Comparison of ENCODE assay signal across 32 mouse cellular contexts in genomic region chr1:65926294-65926693, GRCm38 (mm10). TPM values are rescaled to one million over a fixed set of nuclear protein-coding genes. Genes with fewer than 3 reads are reported as not detected.
DNase-seq lines count a peak whose midpoint lies in the region; ATAC-seq lines count a peak whose summit lies in the region.
"Had no signal": no experiment of that assay in that cellular context is flagged by ENCODE, and none has a peak within 500 bp of the region (broad histone marks: within the 10 kb centered on the region; RNA-seq: fewer than 3 reads in every experiment).

Gene Crygf (plus strand): TSS chr1:65926520.

- peak; percentile 54 for ATAC-seq in kidney, embryonic 14.5 days (ENCODE audit: low FRiP score, low TSS enrichment)
- ATAC-seq in midbrain, embryonic 11.5 days (ENCODE audit: low FRiP score): 0 out of 2 replicates have a peak, but pooled peaks have one; percentile 24
- ATAC-seq in midbrain, embryonic 14.5 days (ENCODE audit: low FRiP score, low TSS enrichment): no peak
- ATAC-seq in forebrain, embryonic 15.5 days (replicated peaks): peak; percentile 53; the same call in 1 of the 2 replicates

- intact Hi-C loops in left cerebral cortex, postnatal 36 days (cut with DNase I): no loop called here

- H3K4me3 ChIP-seq in kidney, embryonic 14.5 days (ENCODE audit: low read length): no peak within 1 kb of the TSS
- no peak within 1 kb of the TSS for H3K4me3 ChIP-seq in midbrain, embryonic 11.5 days (ENCODE audit: low read depth, low read length)
- H3K4me3 ChIP-seq in midbrain, embryonic 14.5 days (replicated peaks; ENCODE audit: low read depth, low read length): no peak within 1 kb of the TSS
- H3K4me3 ChIP-seq in forebrain, embryonic 15.5 days: no peak within 1 kb of the TSS
- H3K4me3 ChIP-seq: embryonic facial prominence, embryonic 12.5 days; erythroblast, embryonic 14.5 days; gastrocnemius, adult 2 months; heart, embryonic 15.5 days; hindbrain, embryonic 15.5 days; layer of hippocampus, adult 2 months had no signal

- H3K4me2 ChIP-seq in kidney, embryonic 14.5 days (replicated peaks; ENCODE audit: low read depth, low read length): no peak within 1 kb of the TSS
- no peak within 1 kb of the TSS for H3K4me2 ChIP-seq in midbrain, embryonic 11.5 days
- H3K4me2 ChIP-seq in midbrain, embryonic 14.5 days (ENCODE audit: low read length): no peak within 1 kb of the TSS
- no peak within 1 kb of the TSS for H3K4me2 ChIP-seq in forebrain, embryonic 15.5 days (replicated peaks)
- H3K4me2 ChIP-seq: embryonic facial prominence, embryonic 12.5 days; heart, embryonic 15.5 days; hindbrain, embryonic 15.5 days had no signal

- no peak within 1 kb of the TSS for H3K27ac ChIP-seq in kidney, embryonic 14.5 days (ENCODE audit: low read depth, low read length)
- H3K27ac ChIP-seq in midbrain, embryonic 11.5 days (ENCODE audit: low read depth, low read length): no peak within 1 kb of the TSS
- no peak within 1 kb of the TSS for H3K27ac ChIP-seq in midbrain, embryonic 14.5 days (replicated peaks; ENCODE audit: low read depth, low read length)
- H3K27ac ChIP-seq in forebrain, embryonic 15.5 days (replicated peaks): no peak within 1 kb of the TSS
- H3K27ac ChIP-seq: embryonic facial prominence, embryonic 12.5 days; gastrocnemius, adult 2 months; heart, embryonic 15.5 days; hindbrain, embryonic 15.5 days; layer of hippocampus, adult 2 months; stomach, postnatal 0 days had no signal

- WGBS in kidney, embryonic 14.5 days: 66% methylated on average over 4 of the region's 4 CpGs
- 70% methylated on average over 4 of the region's 4 CpGs for WGBS in midbrain, embryonic 11.5 days
- WGBS in midbrain, embryonic 14.5 days: 75% methylated on average over 4 of the region's 4 CpGs
- WGBS in forebrain, embryonic 15.5 days: 51% methylated on average over 4 of the region's 4 CpGs

- H3K36me3 ChIP-seq in kidney, embryonic 14.5 days (ENCODE audit: control insufficient read depth, insufficient read depth, low read length): no peaks in the 10 kb centered on the region
- no peaks in the 10 kb centered on the region for H3K36me3 ChIP-seq in midbrain, embryonic 11.5 days (ENCODE audit: control insufficient read depth, insufficient read depth, low read length)
- no peaks in the 10 kb centered on the region for H3K36me3 ChIP-seq in midbrain, embryonic 14.5 days (ENCODE audit: control insufficient read depth, insufficient read depth, low read length)
- H3K36me3 ChIP-seq in forebrain, embryonic 15.5 days: no peaks in the 10 kb centered on the region
- H3K36me3 ChIP-seq: embryonic facial prominence, embryonic 12.5 days; heart, embryonic 15.5 days; hindbrain, embryonic 15.5 days had no signal

- no peaks in the 10 kb centered on the region for H3K27me3 ChIP-seq in kidney, embryonic 14.5 days (ENCODE audit: control insufficient read depth, insufficient read depth, low read length)
- no peaks in the 10 kb centered on the region for H3K27me3 ChIP-seq in midbrain, embryonic 11.5 days (ENCODE audit: control insufficient read depth, insufficient read depth, low read length)
- H3K27me3 ChIP-seq in midbrain, embryonic 14.5 days (ENCODE audit: control insufficient read depth, insufficient read depth, low read length): no peaks in the 10 kb centered on the region
- no peaks in the 10 kb centered on the region for H3K27me3 ChIP-seq in forebrain, embryonic 15.5 days
- H3K27me3 ChIP-seq: embryonic facial prominence, embryonic 12.5 days; heart, embryonic 15.5 days; hindbrain, embryonic 15.5 days had no signal

- DNase-seq in embryo, embryonic 10.5 days (ENCODE audit: low spot score): peak; percentile 4
- DNase-seq in embryo, embryonic 11 days: no peak
- no peak for DNase-seq in kidney, postnatal 36 days
- no peak for DNase-seq in midbrain, embryonic 11.5 days (ENCODE audit: low spot score, missing footprints)
- DNase-seq in midbrain, embryonic 14.5 days: no peak
- no peak for DNase-seq in left cerebral cortex, postnatal 36 days (ENCODE audit: low spot score in 2 of 2)
- DNase-seq: adrenal gland, postnatal 14 days; cerebellum, adult 8-10 months; gastrocnemius, adult 2 months; heart, postnatal 36 days; kidney, postnatal 14 days; lung, postnatal 14 days; right cerebral cortex, postnatal 14 days; thymus, adult 2 months had no signal

- H3K9ac ChIP-seq in kidney, embryonic 14.5 days (ENCODE audit: low read depth, low read length): no peak within 1 kb of the TSS
- H3K9ac ChIP-seq in midbrain, embryonic 11.5 days (ENCODE audit: low read length): no peak within 1 kb of the TSS
- H3K9ac ChIP-seq in midbrain, embryonic 14.5 days (replicated peaks; ENCODE audit: low read length): no peak within 1 kb of the TSS
- H3K9ac ChIP-seq in forebrain, embryonic 15.5 days (replicated peaks): no peak within 1 kb of the TSS
- H3K9ac ChIP-seq: embryonic facial prominence, embryonic 12.5 days; heart, embryonic 15.5 days; hindbrain, embryonic 15.5 days had no signal

- H3K9me3 ChIP-seq in kidney, embryonic 14.5 days (ENCODE audit: control insufficient read depth, low read length): no peaks in the 10 kb centered on the region
- no peaks in the 10 kb centered on the region for H3K9me3 ChIP-seq in midbrain, embryonic 11.5 days (ENCODE audit: control insufficient read depth, low read length)
- H3K9me3 ChIP-seq in midbrain, embryonic 14.5 days (ENCODE audit: control insufficient read depth, low read length): no peaks in the 10 kb centered on the region
- H3K9me3 ChIP-seq in forebrain, embryonic 15.5 days: no peaks in the 10 kb centered on the region
- H3K9me3 ChIP-seq: embryonic facial prominence, embryonic 12.5 days; heart, embryonic 15.5 days; hindbrain, embryonic 15.5 days had no signal

- 0 out of 2 replicates have a peak, but pooled peaks cover 3% of the 10 kb centered on the region for H3K4me1 ChIP-seq in kidney, embryonic 14.5 days (ENCODE audit: control insufficient read depth, insufficient read depth, low read length)
- H3K4me1 ChIP-seq in midbrain, embryonic 11.5 days (ENCODE audit: control insufficient read depth, insufficient read depth, low read length): no peaks in the 10 kb centered on the region
- no peaks in the 10 kb centered on the region for H3K4me1 ChIP-seq in midbrain, embryonic 14.5 days (ENCODE audit: control insufficient read depth, insufficient read depth, low read length)
- H3K4me1 ChIP-seq in forebrain, embryonic 15.5 days: no peaks in the 10 kb centered on the region
- H3K4me1 ChIP-seq: embryonic facial prominence, embryonic 12.5 days; heart, embryonic 15.5 days; hindbrain, embryonic 15.5 days had no signal

RNA-seq across cellular contexts. Expression of gene Crygf, which starts in this region (rescaled TPM):
- not detected in 2 replicates for polyA plus RNA-seq in kidney, embryonic 14.5 days (2014; fragmentation: Nextera tagmentation; extraction: Ambion mirVana)
- not detected in 2 replicates for polyA plus RNA-seq in midbrain, embryonic 11.5 days (2014; fragmentation: Nextera tagmentation; extraction: Ambion mirVana)
- polyA plus RNA-seq in midbrain, embryonic 14.5 days (2014; fragmentation: Nextera tagmentation; extraction: Ambion mirVana): not detected in 2 replicates
- not detected in 2 replicates for polyA plus RNA-seq in forebrain, embryonic 15.5 days (2015; fragmentation: Nextera tagmentation; extraction: Ambion mirVana)
- not detected for total RNA-seq in left cerebral cortex, postnatal 36 days (2021)
- total RNA-seq: adrenal gland, postnatal 14 days; gastrocnemius, adult 2 months; gastrocnemius, postnatal 4 days; heart, adult 8-10 months; heart, postnatal 36 days; layer of hippocampus, adult 2 months; layer of hippocampus, postnatal 25 days; liver, adult 2 months; megakaryocyte, adult 5-6 weeks; neutrophil, adult 5-6 weeks had no signal
- polyA plus RNA-seq: erythroblast, embryonic 14.5 days; frontal cortex, adult 2 months; heart, embryonic 15.5 days; hindbrain, embryonic 15.5 days; intestine, embryonic 14.5 days; limb, embryonic 11.5 days; liver, adult 2 months; liver, embryonic 16.5 days; stomach, postnatal 0 days had no signal

Comparison
In these comparisons a context has a peak if more than half of its experiments do, and no peak if none do; other contexts are left out.
1. Peak in ATAC-seq in kidney, embryonic 14.5 days; RNA of the gene not detected or under 1 TPM.
2. Peak in ATAC-seq in midbrain, embryonic 11.5 days; RNA of the gene not detected or under 1 TPM.
3. Peak in ATAC-seq in forebrain, embryonic 15.5 days; RNA of the gene not detected or under 1 TPM.